Mouse (Mus musculus): ENCODE results near the gene Sspo. TPM values are rescaled to one million over a fixed set of nuclear protein-coding genes. Genes with fewer than 3 reads are reported as not detected.

Gene Sspo
- 0.17 and 0.53 TPM in 2 replicates for polyA plus RNA-seq (2014; fragmentation: Nextera tagmentation; extraction: Ambion mirVana)

DNA sequence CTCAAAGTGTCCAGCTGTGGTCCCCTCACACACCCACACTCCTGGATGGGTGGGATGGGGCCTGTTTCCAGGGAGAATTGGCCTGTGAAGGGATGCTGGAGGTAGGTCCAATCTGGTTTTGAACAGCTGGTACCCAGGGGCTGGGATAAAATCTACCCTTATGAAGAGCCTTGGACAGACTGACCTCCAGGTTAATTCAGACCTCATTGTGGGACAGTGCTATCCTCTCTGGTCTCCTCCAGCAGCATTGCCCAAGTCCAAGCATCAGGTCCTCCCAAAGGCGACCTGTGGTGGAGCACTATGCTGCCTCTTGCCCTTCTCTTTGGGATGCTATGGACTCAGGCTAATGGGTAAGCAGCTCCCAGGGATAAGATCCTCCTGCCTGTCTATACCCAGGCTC lies at the start of gene Sspo:
Gene Sspo, plus strand, starts transcription at position 301 of the 400 bp plus-strand sequence.
- Histone ChIP-seq H3K27me3 (ENCODE audit: control insufficient read depth, insufficient read depth, low read length) (no peaks in the 10 kb centered on the region), H3K4me2 (replicated peaks; ENCODE audit: low read depth, low read length) (no peak within 1 kb of the TSS), H3K36me3 (ENCODE audit: control insufficient read depth, insufficient read depth, low read length) (no peaks in the 10 kb centered on the region; the same call in 1 of the 2 replicates), H3K4me3 (ENCODE audit: low read length) (no peak within 1 kb of the TSS), H3K27ac (ENCODE audit: low read depth, low read length) (no peak within 1 kb of the TSS), H3K4me1 (ENCODE audit: control insufficient read depth, insufficient read depth, low read length) (peaks cover 20% of the 10 kb centered on the region), H3K9ac (ENCODE audit: low read depth, low read length) (no peak within 1 kb of the TSS), H3K9me3 (ENCODE audit: control insufficient read depth, low read length) (no peaks in the 10 kb centered on the region)
- ATAC-seq (ENCODE audit: low FRiP score, low TSS enrichment) = no peak
- 93% methylated on average over 1 of the region's 1 CpGs for WGBS

GRCm38 (mm10) chr6:48399906-48400305 lies 48.1 kb upstream of the Sspo start:
- Histone ChIP-seq H3K27me3 (ENCODE audit: control insufficient read depth, insufficient read depth, low read length) (no peaks in the 10 kb centered on the region), H3K4me3 (ENCODE audit: low read length) (no peak overlapping the region), H3K36me3 (ENCODE audit: control insufficient read depth, insufficient read depth, low read length) (peaks cover 13% of the 10 kb centered on the region), H3K4me2 (replicated peaks; ENCODE audit: low read depth, low read length) (no peak overlapping the region), H3K27ac (ENCODE audit: low read depth, low read length) (no peak overlapping the region), H3K9ac (ENCODE audit: low read depth, low read length) (no peak overlapping the region), H3K4me1 (ENCODE audit: control insufficient read depth, insufficient read depth, low read length) (peaks cover 10% of the 10 kb centered on the region), H3K9me3 (ENCODE audit: control insufficient read depth, low read length) (no peaks in the 10 kb centered on the region)
- WGBS = 92% methylated on average over 5 of the region's 5 CpGs
- no peak for ATAC-seq (ENCODE audit: low FRiP score, low TSS enrichment)

GRCm38 (mm10) chr6:48404071-48404470 lies 44.0 kb upstream of the Sspo start:
- Histone ChIP-seq H3K4me1 (ENCODE audit: control insufficient read depth, insufficient read depth, low read length) (no peaks in the 10 kb centered on the region), H3K27me3 (ENCODE audit: control insufficient read depth, insufficient read depth, low read length) (no peaks in the 10 kb centered on the region), H3K27ac (ENCODE audit: low read depth, low read length) (no peak overlapping the region), H3K4me3 (ENCODE audit: low read length) (no peak overlapping the region), H3K9ac (ENCODE audit: low read depth, low read length) (no peak overlapping the region), H3K4me2 (replicated peaks; ENCODE audit: low read depth, low read length) (no peak overlapping the region), H3K36me3 (ENCODE audit: control insufficient read depth, insufficient read depth, low read length) (peaks cover 52% of the 10 kb centered on the region), H3K9me3 (ENCODE audit: control insufficient read depth, low read length) (no peaks in the 10 kb centered on the region)
- 91% methylated on average over 5 of the region's 5 CpGs for WGBS
- ATAC-seq (ENCODE audit: low FRiP score, low TSS enrichment) = no peak

GRCm38 (mm10) chr6:48409726-48410343 lies 38.2 kb upstream of the Sspo start:
- H3K4me2 ChIP-seq (replicated peaks; ENCODE audit: low read depth, low read length) = no peak overlapping the region
- no peak overlapping the region for H3K4me3 ChIP-seq (ENCODE audit: low read length)
- H3K9me3 ChIP-seq (ENCODE audit: control insufficient read depth, low read length) = no peaks in the 10 kb centered on the region
- no peaks in the 10 kb centered on the region for H3K4me1 ChIP-seq (ENCODE audit: control insufficient read depth, insufficient read depth, low read length)
- H3K27me3 ChIP-seq (ENCODE audit: control insufficient read depth, insufficient read depth, low read length) = no peaks in the 10 kb centered on the region
- H3K27ac ChIP-seq (ENCODE audit: low read depth, low read length) = no peak overlapping the region
- no peak overlapping the region for H3K9ac ChIP-seq (ENCODE audit: low read depth, low read length)
- whole genome bisulfite sequencing = 97% methylated on average over 4 of the region's 4 CpGs
- no peak for ATAC-seq (ENCODE audit: low FRiP score, low TSS enrichment)
- peaks cover 97% of the 10 kb centered on the region for H3K36me3 ChIP-seq (ENCODE audit: control insufficient read depth, insufficient read depth, low read length)

DNA sequence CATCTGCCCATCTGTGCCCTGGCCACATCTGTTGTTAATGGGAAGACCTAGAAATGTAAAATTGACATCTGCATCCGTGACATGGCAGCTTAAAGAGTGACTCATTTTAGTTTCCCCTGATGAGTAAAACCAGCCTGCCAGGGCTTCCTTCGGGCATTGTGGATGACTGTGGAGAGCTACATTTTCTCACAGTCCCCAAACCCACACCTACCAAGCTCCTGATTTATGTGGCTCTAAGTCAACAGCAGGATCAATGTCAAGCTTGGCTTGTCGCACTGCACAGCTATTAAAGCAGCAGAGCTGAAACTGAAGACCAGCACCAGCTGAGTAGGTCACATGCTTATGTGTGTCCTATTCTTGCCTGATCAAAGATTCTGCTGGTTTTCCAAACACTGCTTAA lies 37.5 kb upstream of the Sspo start:
- Histone ChIP-seq H3K27me3 (ENCODE audit: control insufficient read depth, insufficient read depth, low read length) (no peaks in the 10 kb centered on the region), H3K27ac (ENCODE audit: low read depth, low read length) (no peak overlapping the region), H3K4me1 (ENCODE audit: control insufficient read depth, insufficient read depth, low read length) (no peaks in the 10 kb centered on the region), H3K4me2 (replicated peaks; ENCODE audit: low read depth, low read length) (no peak overlapping the region), H3K4me3 (ENCODE audit: low read length) (no peak overlapping the region), H3K9me3 (ENCODE audit: control insufficient read depth, low read length) (no peaks in the 10 kb centered on the region), H3K36me3 (ENCODE audit: control insufficient read depth, insufficient read depth, low read length) (peaks cover 97% of the 10 kb centered on the region), H3K9ac (ENCODE audit: low read depth, low read length) (no peak overlapping the region)
- peak; percentile 20; the same call in 1 of the 2 replicates for ATAC-seq (ENCODE audit: low FRiP score, low TSS enrichment)
- 50% methylated on average over 3 of the region's 3 CpGs for WGBS

DNA sequence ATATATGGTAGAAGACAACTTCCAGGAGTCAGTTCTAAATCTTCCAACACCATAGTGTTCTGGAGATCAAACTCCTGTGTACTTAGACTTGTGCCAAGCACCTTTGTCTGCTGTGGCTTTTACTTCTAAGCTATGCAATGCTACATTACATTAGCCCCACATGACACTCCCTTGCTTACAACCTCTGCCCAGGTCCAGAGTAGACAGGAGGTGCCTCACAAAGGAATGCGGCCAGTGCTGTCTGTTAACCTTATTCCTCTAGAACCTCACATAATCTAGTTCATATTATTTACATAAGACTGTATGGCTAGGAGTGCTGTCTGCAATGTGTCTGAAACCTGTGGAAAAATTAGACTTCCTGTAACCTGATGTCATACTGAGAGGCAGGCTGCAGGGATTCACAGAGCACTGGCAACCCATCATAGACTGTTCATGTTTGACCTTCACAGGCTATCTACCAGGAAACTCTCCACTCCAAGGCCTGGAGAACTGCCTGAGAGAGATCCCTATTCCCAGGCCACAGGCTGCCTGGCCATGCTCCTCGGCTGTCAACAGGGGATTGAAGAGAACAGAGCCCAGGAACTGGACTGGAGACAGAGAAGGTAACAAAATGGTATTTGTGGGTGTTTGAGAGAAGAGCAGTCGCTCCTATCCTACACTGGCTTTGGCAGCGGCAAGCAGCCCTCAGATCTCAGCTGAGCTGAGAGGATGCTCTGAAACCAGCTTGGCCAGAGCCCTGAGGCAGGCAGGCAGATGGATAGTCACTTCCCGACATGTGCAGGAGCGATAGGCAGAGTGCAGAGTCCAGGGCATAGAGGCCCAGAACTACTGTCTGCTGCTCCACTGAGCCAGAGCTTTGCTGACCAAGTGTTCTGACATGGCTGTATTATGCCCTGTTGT lies 36.6 kb upstream of the Sspo start:
- Histone ChIP-seq H3K9me3 (ENCODE audit: control insufficient read depth, low read length) (no peaks in the 10 kb centered on the region), H3K27me3 (ENCODE audit: control insufficient read depth, insufficient read depth, low read length) (no peaks in the 10 kb centered on the region), H3K36me3 (ENCODE audit: control insufficient read depth, insufficient read depth, low read length) (peaks cover 98% of the 10 kb centered on the region), H3K9ac (ENCODE audit: low read depth, low read length) (no peak overlapping the region), H3K4me2 (replicated peaks; ENCODE audit: low read depth, low read length) (no peak overlapping the region), H3K4me3 (ENCODE audit: low read length) (no peak overlapping the region), H3K27ac (ENCODE audit: low read depth, low read length) (no peak overlapping the region), H3K4me1 (ENCODE audit: control insufficient read depth, insufficient read depth, low read length) (no peaks in the 10 kb centered on the region)
- ATAC-seq (ENCODE audit: low FRiP score, low TSS enrichment) = no peak
- WGBS = 95% methylated on average over 6 of the region's 6 CpGs

GRCm38 (mm10) chr6:48412147-48412546 lies 35.9 kb upstream of the Sspo start:
- H3K4me2 ChIP-seq (replicated peaks; ENCODE audit: low read depth, low read length) = no peak overlapping the region
- no peak for ATAC-seq (ENCODE audit: low FRiP score, low TSS enrichment)
- no peak overlapping the region for H3K27ac ChIP-seq (ENCODE audit: low read depth, low read length)
- no peaks in the 10 kb centered on the region for H3K4me1 ChIP-seq (ENCODE audit: control insufficient read depth, insufficient read depth, low read length)
- no peak overlapping the region for H3K4me3 ChIP-seq (ENCODE audit: low read length)
- no peak overlapping the region for H3K9ac ChIP-seq (ENCODE audit: low read depth, low read length)
- no peaks in the 10 kb centered on the region for H3K9me3 ChIP-seq (ENCODE audit: control insufficient read depth, low read length)
- 92% methylated on average over 4 of the region's 4 CpGs for WGBS
- no peaks in the 10 kb centered on the region for H3K27me3 ChIP-seq (ENCODE audit: control insufficient read depth, insufficient read depth, low read length)
- peaks cover 100% of the 10 kb centered on the region for H3K36me3 ChIP-seq (ENCODE audit: control insufficient read depth, insufficient read depth, low read length)

- Histone ChIP-seq H3K4me3 (ENCODE audit: low read length) (no peak overlapping the region), H3K4me1 (ENCODE audit: control insufficient read depth, insufficient read depth, low read length) (no peaks in the 10 kb centered on the region), H3K27me3 (ENCODE audit: control insufficient read depth, insufficient read depth, low read length) (no peaks in the 10 kb centered on the region), H3K36me3 (ENCODE audit: control insufficient read depth, insufficient read depth, low read length) (peaks cover 99% of the 10 kb centered on the region), H3K9ac (ENCODE audit: low read depth, low read length) (no peak overlapping the region), H3K27ac (ENCODE audit: low read depth, low read length) (no peak overlapping the region), H3K9me3 (ENCODE audit: control insufficient read depth, low read length) (no peaks in the 10 kb centered on the region), H3K4me2 (replicated peaks; ENCODE audit: low read depth, low read length) (no peak overlapping the region)
- WGBS = 80% methylated on average over 3 of the region's 3 CpGs
- ATAC-seq (ENCODE audit: low FRiP score, low TSS enrichment) = no peak
Measured at GRCm38 (mm10) chr6:48412662-48413061, 35.4 kb upstream of the Sspo start.

DNA sequence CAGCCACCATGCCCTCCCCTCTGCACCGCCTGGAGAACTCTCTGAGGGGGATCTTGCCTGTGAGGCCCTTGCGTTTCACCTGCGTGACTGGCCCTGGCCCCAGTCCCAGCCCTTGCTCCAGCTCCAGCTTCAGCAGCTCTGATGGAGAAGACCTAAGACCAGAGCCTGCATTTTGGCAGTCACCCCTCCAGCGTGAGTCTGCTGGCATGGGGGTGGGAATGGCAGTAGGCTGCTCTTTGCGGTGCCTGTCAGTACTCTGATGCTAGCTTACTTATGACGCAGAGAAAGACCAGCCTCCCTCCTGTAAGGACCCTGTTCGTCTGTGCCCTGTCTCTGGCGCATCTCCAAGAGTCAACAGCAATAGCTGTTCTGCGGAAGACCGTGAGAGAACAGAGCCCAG lies 34.9 kb upstream of the Sspo start:
- H3K27me3 ChIP-seq (ENCODE audit: control insufficient read depth, insufficient read depth, low read length) = no peaks in the 10 kb centered on the region
- no peak overlapping the region for H3K4me3 ChIP-seq (ENCODE audit: low read length)
- H3K9ac ChIP-seq (ENCODE audit: low read depth, low read length) = no peak overlapping the region
- H3K9me3 ChIP-seq (ENCODE audit: control insufficient read depth, low read length) = no peaks in the 10 kb centered on the region
- H3K4me2 ChIP-seq (replicated peaks; ENCODE audit: low read depth, low read length) = no peak overlapping the region
- 92% methylated on average over 10 of the region's 10 CpGs for WGBS
- H3K4me1 ChIP-seq (ENCODE audit: control insufficient read depth, insufficient read depth, low read length) = no peaks in the 10 kb centered on the region
- H3K36me3 ChIP-seq (ENCODE audit: control insufficient read depth, insufficient read depth, low read length) = peaks cover 96% of the 10 kb centered on the region
- ATAC-seq (ENCODE audit: low FRiP score, low TSS enrichment) = no peak
- no peak overlapping the region for H3K27ac ChIP-seq (ENCODE audit: low read depth, low read length)

All from kidney, embryonic 14.5 days (tissue).